Mouse (Mus musculus) embryonic facial prominence, embryonic 15.5 days (tissue): Measurements from ENCODE around the gene Adssl1. TPM values are rescaled to one million over a fixed set of nuclear protein-coding genes. Genes with fewer than 3 reads are reported as not detected.
A peak's percentile ranks its signal among the peaks of the same experiment; 100 is the strongest.

Experiments
- ATAC-seq: fragments of 200-750 bp; cut with Nextera tagmentation; 2 replicates; pipeline ENCODE4 v1.8.0; 2017; ENCODE audit warnings: low read depth, moderate TSS enrichment; ENCODE audit not compliant: insufficient number of reproducible peaks, low FRiP score, low TSS enrichment
- H3K27ac ChIP-seq: fragments of 300-500 bp; sonication (generic); replicated peaks from 2 replicates; pipeline ENCODE4 v1.5.1; 2015; ENCODE audit warnings: mild to moderate bottlenecking, inconsistent platforms
- H3K27me3 ChIP-seq: fragments of 300-500 bp; sonication (generic); 2 replicates; pipeline ENCODE4 v1.6.1; 2015; ENCODE audit warnings: inconsistent platforms
- H3K36me3 ChIP-seq: fragments of 300-500 bp; sonication (generic); 2 replicates; pipeline ENCODE4 v1.6.1; 2015; ENCODE audit warnings: mild to moderate bottlenecking, inconsistent platforms
- H3K4me1 ChIP-seq: fragments of 300-500 bp; sonication (generic); 2 replicates; pipeline ENCODE4 v1.6.1; 2015; ENCODE audit warnings: inconsistent platforms
- H3K4me2 ChIP-seq: fragments of 300-500 bp; sonication (generic); replicated peaks from 2 replicates; pipeline ENCODE4 v1.6.1; 2015; ENCODE audit warnings: mild to moderate bottlenecking, inconsistent platforms
- H3K4me3 ChIP-seq: fragments of 300-500 bp; sonication (generic); replicated peaks from 2 replicates; pipeline ENCODE4 v1.5.1; 2015; ENCODE audit warnings: mild to moderate bottlenecking, inconsistent platforms
- H3K9ac ChIP-seq: fragments of 300-500 bp; sonication (generic); 2 replicates; pipeline ENCODE4 v1.6.1; 2015; ENCODE audit warnings: inconsistent platforms
- H3K9me3 ChIP-seq: fragments of 300-500 bp; sonication (generic); replicated peaks from 2 replicates; pipeline ENCODE4 v1.6.1; 2016; ENCODE audit warnings: inconsistent platforms
- WGBS: fragments of 180-500 bp; shearing (Covaris S2); methylation state at CpG from one replicate; pipeline ENCODE4 v1.1.7; 2015; 5-methylcytosine and 5-hydroxymethylcytosine counted together
- polyA plus RNA-seq: library from polyadenylated mRNA; unstranded; fragments of >200 nt; fragmentation: Nextera tagmentation; extraction: Ambion mirVana; gene quantifications from 2 replicates; pipeline ENCODE4 v1.2.1, GENCODE M21; 2015

Gene Adssl1
- polyA plus RNA-seq, 1 experiment from 2014 or later = 12.4 TPM

DNA sequence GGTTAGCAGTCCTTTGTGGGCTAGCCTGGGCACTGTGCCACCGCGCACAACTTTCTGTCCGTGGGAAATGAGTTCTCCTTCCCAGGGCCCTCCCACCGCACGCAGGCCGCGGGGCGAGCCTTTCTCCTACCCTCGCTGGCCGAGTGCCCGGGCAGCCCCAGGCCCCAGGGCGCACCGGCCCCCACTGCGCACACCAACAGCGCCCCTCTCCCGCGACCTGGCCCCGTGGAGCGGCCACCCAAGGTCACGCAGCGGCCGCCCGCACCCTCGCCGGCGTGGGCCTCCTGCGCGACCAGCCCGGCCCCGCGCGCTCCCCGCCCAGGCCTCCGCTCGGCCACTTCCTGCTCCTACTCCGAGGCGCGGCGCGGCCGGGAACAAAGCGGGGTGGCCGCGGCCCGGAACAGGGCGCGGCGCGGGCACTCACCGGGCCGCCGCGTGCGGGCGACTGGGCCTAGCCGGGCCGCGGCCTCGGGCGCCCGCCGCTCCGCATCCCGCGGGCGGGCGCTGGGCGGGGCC, 53.8 kb downstream of the Adssl1 start:
- under 1% methylated on average over 36 of the region's 68 CpGs for WGBS
- Histone ChIP-seq H3K4me1 (peaks cover 64% of the 10 kb centered on the region), H3K4me3 (peak overlapping the region; percentile 82), H3K9ac (peak overlapping the region; percentile 90), H3K4me2 (peak overlapping the region; percentile 91), H3K9me3 (no peaks in the 10 kb centered on the region), H3K27ac (peak overlapping the region; percentile 96), H3K27me3 (peaks cover 15% of the 10 kb centered on the region), H3K36me3 (peaks cover 26% of the 10 kb centered on the region)
- no peak for ATAC-seq

DNA sequence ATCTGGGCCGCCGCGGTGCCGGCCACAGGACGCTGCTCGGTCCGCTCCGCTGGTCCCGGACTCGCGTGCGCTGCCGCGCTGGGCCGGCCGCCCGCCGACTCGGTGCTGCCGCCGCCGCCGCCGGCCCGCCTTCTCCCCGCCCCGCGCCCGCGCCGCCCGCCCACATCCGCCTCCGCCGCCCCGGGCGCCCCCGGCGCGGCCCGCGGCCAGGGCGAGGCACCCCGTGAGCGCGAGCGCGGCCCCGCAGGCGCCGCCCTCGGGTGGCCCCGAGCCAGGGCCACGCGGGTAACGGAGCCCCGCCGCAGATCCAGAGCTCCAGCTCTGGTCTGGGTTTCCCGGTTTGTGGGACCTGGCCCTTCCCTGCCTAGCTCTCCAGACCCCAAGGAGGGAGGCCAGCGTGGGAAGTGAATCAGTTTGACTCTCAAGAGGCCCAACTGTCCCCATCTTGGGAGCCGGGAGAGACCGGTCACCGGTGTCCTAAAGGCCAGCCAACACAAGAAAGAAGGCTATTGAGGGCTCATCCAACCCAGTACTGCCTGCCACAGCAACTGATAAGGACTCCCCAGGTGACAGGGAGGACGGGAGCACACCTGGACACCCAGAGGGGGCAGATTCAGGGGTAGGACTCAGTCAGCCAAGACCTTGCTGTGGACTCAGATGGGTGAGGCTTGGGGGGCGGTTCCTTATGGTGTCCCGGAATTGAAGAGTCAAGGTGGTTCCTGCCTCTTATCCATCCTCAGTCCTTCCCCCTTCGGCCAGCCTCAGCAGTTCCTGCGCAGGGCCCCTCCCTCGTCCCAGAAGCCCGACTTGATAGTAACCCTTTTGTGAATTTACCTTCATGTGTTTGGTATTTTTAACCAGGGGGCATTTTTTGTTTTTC, 54.5 kb downstream of the Adssl1 start, which contains the start of gene Akt1:
Akt1 (minus strand) TSS at position 753 of the 880 bp plus-strand sequence.
- Histone ChIP-seq H3K9me3 (no peaks in the 10 kb centered on the region), H3K36me3 (peaks cover 18% of the 10 kb centered on the region), H3K9ac (peak within 1 kb of the TSS; percentile 90), H3K4me3 (peak within 1 kb of the TSS; percentile 82), H3K4me2 (peak within 1 kb of the TSS; percentile 91), H3K27me3 (peaks cover 19% of the 10 kb centered on the region), H3K27ac (peak within 1 kb of the TSS; percentile 96), H3K4me1 (peaks cover 67% of the 10 kb centered on the region)
- under 1% methylated on average over 67 of the region's 70 CpGs for WGBS
- peak; percentile 34 for ATAC-seq

DNA sequence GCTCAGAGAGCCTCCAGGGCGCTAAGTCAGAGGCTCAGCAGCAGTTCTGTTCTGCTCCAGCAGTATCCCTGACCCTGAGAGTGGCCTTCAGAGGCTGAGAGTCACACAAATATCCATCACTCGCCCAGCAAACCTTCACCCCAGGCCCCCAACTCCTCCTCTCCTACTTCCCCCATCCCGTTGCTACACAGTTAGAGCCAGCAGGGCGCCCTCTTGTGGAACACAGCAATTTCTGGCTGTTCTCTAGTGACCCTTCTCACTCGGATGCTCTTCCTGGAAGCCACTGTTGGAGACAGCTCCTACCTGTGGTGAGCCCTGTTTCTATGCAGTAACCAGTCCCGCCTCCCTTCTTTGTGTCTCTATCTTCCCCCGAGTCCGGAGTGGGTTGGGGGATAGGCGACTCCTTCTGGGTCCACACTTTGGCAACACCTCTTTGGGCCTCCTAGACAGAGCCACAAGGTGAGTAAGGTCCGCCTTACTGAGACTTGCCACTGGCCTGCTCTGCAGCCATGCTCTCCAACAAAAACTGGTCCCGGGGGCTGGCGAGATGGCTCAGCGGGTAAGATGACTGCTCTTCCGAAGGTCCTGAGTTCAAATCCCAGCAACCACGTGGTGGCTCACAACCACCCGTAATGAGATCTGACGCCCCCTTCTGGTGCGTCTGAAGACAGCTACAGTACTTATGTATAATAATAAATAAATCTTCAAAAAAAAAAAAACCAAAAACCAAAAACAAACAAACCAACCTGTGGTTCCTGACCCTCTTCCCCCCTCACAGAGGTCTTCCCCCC, 55.6 kb downstream of the Adssl1 start:
- Histone ChIP-seq H3K4me2 (peak overlapping the region; percentile 91), H3K27me3 (peaks cover 30% of the 10 kb centered on the region), H3K9ac (0 out of 2 replicates have a peak overlapping the region, but pooled peaks have one; percentile 90), H3K27ac (peak overlapping the region; percentile 96), H3K4me3 (peak overlapping the region; percentile 82), H3K36me3 (peaks cover 8% of the 10 kb centered on the region), H3K9me3 (no peaks in the 10 kb centered on the region), H3K4me1 (peaks cover 67% of the 10 kb centered on the region)
- peak; percentile 40; the same call in 1 of the 2 replicates for ATAC-seq
- WGBS = 12% methylated on average over 18 of the region's 18 CpGs

DNA sequence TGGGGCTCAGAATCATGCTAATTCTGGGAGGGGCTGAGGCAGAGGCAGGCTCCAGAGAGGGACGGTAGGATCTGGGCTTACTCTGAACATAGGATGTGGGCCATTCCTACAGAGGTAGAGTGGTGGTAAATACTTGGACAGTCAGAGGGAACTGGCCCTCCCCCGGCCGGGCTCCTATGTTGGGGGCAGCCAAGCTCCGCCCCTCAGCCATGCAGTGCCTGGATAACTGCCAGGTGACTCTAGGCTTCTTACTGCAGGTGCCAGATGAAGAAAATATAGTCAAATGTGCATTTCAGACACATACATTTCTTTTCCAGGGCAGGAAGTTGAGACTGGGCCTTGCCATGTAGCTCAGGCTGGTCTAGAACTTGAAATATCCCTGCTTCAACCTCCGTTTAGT, 57.2 kb downstream of the Adssl1 start:
- Histone ChIP-seq H3K27me3 (peaks cover 44% of the 10 kb centered on the region), H3K4me1 (peaks cover 51% of the 10 kb centered on the region)

DNA sequence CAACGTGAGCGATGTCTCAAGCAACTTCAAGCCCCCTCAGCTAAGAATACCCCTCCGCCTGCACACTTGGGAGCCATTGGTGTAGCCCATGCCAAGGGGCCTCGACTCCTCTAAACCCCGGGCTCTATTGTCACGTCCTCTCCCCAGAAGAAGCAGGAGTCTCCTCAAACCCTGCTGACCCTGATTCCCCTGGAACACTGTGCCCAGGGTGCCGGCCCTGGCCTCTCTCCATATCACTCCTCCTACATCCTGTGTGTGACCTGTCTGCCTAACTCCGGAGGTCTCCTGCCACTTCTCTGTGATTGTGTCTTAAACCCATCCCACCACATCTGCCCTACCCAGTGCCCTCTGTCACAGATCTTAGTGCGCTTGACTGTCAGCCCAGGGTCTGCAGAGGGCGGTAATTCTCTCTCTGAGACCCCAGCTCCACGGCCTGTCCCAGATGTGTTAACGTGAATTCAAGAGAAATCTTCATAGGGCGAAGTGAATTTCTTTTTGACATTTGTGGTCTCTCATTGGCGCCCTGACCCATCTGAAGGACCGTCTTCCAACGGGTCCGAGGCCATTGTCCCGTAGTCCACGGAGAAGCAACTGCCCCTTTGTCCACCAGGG, 58.2 kb downstream of the Adssl1 start:
- Histone ChIP-seq H3K4me1 (peaks cover 41% of the 10 kb centered on the region), H3K4me2 (peak overlapping the region; percentile 86), H3K27me3 (peaks cover 44% of the 10 kb centered on the region), H3K9ac (peak overlapping the region; percentile 18; the same call in 1 of the 2 replicates), H3K9me3 (no peaks in the 10 kb centered on the region), H3K27ac (0 out of 2 replicates have a peak overlapping the region, but pooled peaks have one; percentile 44), H3K4me3 (peak overlapping the region; percentile 65), H3K36me3 (no peaks in the 10 kb centered on the region)
- ATAC-seq = no peak
- WGBS = 27% methylated on average over 19 of the region's 19 CpGs

More for the DNA sequence above, 57.2 kb downstream of the Adssl1 start:
- ATAC-seq = no peak
- Histone ChIP-seq H3K9ac (no peak overlapping the region), H3K27ac (no peak overlapping the region), H3K9me3 (no peaks in the 10 kb centered on the region), H3K4me2 (no peak overlapping the region), H3K36me3 (no peaks in the 10 kb centered on the region), H3K4me3 (no peak overlapping the region)
- WGBS = 59% methylated on average over 5 of the region's 5 CpGs

DNA sequence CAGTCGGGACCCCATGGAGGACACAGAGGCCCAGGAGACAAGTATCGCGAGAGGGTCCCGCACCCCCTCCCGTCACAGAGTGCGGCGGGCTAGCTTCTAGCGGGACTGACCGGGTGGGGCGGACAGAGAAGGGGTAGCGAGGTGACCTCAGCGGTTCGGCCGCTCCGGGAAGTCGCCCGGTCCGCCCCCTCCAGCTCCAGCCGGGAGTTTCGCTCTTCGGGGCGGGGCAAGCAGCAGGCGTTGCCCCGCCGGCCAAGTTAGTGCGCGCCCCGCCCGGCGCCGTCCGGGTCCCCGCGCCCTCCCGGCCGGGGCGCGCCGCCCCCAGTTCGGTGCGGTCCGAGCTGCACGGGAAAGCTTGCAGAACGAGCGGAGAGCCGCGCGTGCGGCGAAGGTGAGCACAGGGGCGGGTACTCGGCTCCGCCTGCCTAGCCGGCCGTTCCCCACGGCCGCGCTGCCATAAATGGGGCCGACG, 58.7 kb downstream of the Adssl1 start, which contains the start of gene Zbtb42:
Zbtb42 (plus strand) TSS at position 274 of the 472 bp plus-strand sequence.
- Histone ChIP-seq H3K4me3 (peak within 1 kb of the TSS; percentile 65), H3K27me3 (peaks cover 44% of the 10 kb centered on the region), H3K27ac (0 out of 2 replicates have a peak within 1 kb of the TSS, but pooled peaks have one; percentile 44), H3K9me3 (no peaks in the 10 kb centered on the region), H3K4me1 (peaks cover 38% of the 10 kb centered on the region), H3K9ac (peak within 1 kb of the TSS; percentile 18), H3K4me2 (peak within 1 kb of the TSS; percentile 86), H3K36me3 (no peaks in the 10 kb centered on the region)
- ATAC-seq = no peak
- WGBS = under 1% methylated on average over 60 of the region's 60 CpGs

DNA sequence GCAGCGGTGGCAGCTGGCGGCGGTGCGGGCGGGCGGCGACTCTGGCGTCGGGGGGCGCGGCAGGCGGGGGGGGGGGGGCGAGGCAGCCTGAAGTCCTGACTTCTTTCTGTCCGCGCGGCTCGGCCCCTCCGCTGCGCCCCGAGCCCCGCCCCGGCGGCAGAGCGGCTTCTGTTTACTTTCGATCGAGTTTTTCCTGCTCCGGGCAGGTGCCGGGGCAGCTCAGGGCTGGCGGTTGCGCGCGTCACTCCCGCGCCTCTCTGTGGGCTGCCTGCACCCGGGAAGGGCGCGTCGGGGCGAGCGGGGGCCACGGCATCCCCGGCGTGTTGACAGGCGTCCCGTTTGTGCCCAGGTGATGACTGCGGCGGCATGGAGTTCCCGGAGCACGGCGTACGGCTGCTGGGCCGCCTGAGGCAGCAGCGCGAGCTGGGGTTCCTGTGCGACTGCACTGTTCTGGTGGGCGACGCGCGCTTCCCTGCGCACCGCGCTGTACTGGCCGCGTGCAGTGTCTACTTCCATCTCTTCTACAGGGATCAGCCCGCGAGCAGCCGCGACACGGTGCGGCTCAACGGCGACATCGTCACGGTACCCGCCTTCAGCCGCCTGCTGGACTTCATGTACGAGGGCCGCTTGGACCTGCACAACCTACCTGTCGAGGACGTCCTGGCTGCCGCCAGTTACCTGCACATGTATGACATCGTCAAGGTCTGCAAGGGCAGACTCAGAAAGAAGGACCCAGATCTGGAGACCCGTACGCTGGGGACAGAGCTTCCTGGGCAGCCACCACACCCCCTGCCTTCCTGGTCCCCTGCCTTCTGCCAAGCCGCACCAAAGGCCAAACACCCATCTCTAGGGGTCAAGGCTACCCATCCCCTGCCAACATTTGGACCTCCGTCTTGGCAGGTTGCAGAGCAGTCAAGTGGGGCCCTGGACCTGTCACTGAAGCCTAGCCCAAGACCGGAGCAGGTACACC, 59.5 kb downstream of the Adssl1 start:
- ATAC-seq = no peak
- H3K27ac ChIP-seq = 0 out of 2 replicates have a peak overlapping the region, but pooled peaks have one; percentile 44
- H3K36me3 ChIP-seq = no peaks in the 10 kb centered on the region
- peak overlapping the region; percentile 86 for H3K4me2 ChIP-seq
- WGBS = 4% methylated on average over 64 of the region's 87 CpGs
- H3K9me3 ChIP-seq = no peaks in the 10 kb centered on the region
- peaks cover 38% of the 10 kb centered on the region for H3K4me1 ChIP-seq
- peaks cover 44% of the 10 kb centered on the region for H3K27me3 ChIP-seq
- peak overlapping the region; percentile 18 for H3K9ac ChIP-seq
- H3K4me3 ChIP-seq = peak overlapping the region; percentile 65

DNA sequence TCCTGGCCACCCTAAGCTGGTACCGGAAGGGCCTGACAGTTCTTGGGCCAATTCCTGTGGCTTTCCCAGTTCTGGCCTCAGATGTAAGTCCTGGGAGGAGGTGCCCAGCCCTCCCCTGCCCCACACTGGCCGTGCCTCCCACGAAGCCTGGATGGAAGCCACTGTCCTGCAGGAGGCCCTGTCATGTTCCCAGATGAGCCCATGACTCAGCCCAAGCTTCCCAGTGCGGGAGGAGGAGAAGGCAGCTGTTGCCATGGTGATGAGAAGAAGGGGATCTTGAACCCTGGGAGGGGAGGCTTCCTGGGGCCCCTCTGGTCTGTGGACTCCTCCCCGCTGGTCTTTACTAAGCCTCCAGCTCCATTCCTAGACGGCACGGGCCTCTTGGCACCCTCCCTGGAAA, 63.5 kb downstream of the Adssl1 start:
- Histone ChIP-seq H3K27ac (no peak overlapping the region), H3K9me3 (no peaks in the 10 kb centered on the region), H3K4me2 (no peak overlapping the region), H3K4me1 (peaks cover 16% of the 10 kb centered on the region), H3K27me3 (peaks cover 30% of the 10 kb centered on the region), H3K4me3 (no peak overlapping the region), H3K9ac (no peak overlapping the region), H3K36me3 (no peaks in the 10 kb centered on the region)
- ATAC-seq = no peak
- 53% methylated on average over 7 of the region's 7 CpGs for WGBS

DNA sequence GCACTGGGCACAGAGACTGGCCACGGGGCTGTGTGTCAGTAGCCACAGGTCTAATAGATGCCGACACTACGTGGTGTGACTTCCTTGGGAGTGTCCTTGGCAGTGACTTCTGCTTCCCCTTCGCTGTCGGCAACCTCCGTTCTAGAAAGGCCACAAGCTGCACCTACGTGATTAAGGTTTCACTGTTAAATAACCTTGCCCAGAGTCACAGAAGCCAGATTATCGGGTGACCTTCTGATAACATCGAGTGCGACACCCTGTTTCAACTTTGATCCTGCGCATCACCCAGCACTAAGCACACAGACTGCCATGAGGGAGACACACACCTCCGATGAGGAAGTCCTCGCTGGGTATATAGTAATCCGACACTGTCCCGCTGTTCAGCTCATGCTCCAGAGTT, 68.6 kb downstream of the Adssl1 start:
- Histone ChIP-seq H3K4me3 (no peak overlapping the region), H3K9ac (no peak overlapping the region), H3K4me1 (peaks cover 11% of the 10 kb centered on the region), H3K36me3 (no peaks in the 10 kb centered on the region), H3K4me2 (no peak overlapping the region), H3K27ac (no peak overlapping the region), H3K9me3 (no peaks in the 10 kb centered on the region), H3K27me3 (no peaks in the 10 kb centered on the region)
- WGBS = 65% methylated on average over 15 of the region's 15 CpGs
- no peak for ATAC-seq
